Mouse (Mus musculus): ENCODE measurements around the gene Rrn3. TPM values are rescaled to one million over a fixed set of nuclear protein-coding genes. Genes with fewer than 3 reads are reported as not detected.
"Not testable (repeated sequence)": the region's sequence is repeated elsewhere in the genome, so short reads cannot be mapped to it uniquely, and the experiment has no call there.

The Rrn3 gene
- polyA plus RNA-seq, 1 experiment from 2014 or later: 51.5 TPM

DNA sequence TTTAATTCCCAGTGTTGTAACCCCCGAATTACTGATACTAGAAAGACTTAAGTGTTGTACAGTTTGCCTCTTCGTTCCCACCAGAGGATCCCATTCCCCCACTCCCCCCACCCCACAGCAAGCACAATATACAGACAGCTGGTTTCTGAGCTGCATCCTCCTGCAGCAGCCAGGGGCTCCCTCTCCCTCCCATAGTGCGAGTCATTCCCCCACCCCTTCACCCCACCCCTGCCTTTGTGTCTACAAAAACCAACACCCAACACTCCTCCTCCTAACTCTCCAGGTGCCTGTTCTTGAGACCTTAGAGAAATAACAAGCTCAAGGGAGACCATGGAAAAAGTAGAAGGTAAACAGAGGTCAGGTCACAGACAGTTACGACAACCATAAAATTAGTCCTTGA, 8.9 kb upstream of the Rrn3 start:
- H3K27ac ChIP-seq (ENCODE audit: low read length); H3K36me3 ChIP-seq (ENCODE audit: control insufficient read depth, insufficient read depth); H3K4me3 ChIP-seq (ENCODE audit: low read length); H3K4me2 ChIP-seq (ENCODE audit: low read depth, low read length); H3K4me1 ChIP-seq (ENCODE audit: control insufficient read depth, insufficient read depth, low read length); ATAC-seq (replicated peaks; ENCODE audit: extremely low read depth, insufficient read depth, low FRiP score); H3K9ac ChIP-seq (ENCODE audit: low read length); H3K9me3 ChIP-seq (replicated peaks; ENCODE audit: control insufficient read depth, low read length); H3K27me3 ChIP-seq (ENCODE audit: control insufficient read depth, insufficient read depth, low read length): not testable (repeated sequence)
- WGBS: 63% methylated on average over 4 of the region's 4 CpGs

DNA sequence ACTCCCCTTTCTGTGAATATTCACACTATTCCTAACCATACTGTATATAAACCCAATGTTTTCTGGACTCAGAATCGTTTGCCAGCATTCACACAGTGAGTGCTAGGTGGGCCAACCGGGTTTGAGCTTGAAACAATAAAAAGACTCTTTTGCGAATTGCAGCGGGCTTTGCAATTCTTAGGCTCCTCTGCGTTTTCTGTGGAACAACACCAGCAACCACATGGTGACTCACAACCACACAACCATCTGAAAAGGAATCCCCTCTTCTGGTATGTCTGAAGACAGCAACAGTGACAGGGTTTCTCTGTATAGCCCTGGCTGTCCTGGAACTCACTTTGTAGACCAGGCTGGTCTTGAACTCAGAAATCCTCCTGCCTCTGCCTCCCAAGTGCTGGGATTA, 8.5 kb upstream of the Rrn3 start:
- not testable (repeated sequence) for H3K27me3 ChIP-seq (ENCODE audit: control insufficient read depth, insufficient read depth, low read length); H3K9me3 ChIP-seq (replicated peaks; ENCODE audit: control insufficient read depth, low read length); H3K9ac ChIP-seq (ENCODE audit: low read length); H3K4me1 ChIP-seq (ENCODE audit: control insufficient read depth, insufficient read depth, low read length); H3K27ac ChIP-seq (ENCODE audit: low read length); ATAC-seq (replicated peaks; ENCODE audit: extremely low read depth, insufficient read depth, low FRiP score); H3K4me2 ChIP-seq (ENCODE audit: low read depth, low read length); H3K36me3 ChIP-seq (ENCODE audit: control insufficient read depth, insufficient read depth); H3K4me3 ChIP-seq (ENCODE audit: low read length)
- WGBS: 80% methylated on average over 5 of the region's 5 CpGs

DNA sequence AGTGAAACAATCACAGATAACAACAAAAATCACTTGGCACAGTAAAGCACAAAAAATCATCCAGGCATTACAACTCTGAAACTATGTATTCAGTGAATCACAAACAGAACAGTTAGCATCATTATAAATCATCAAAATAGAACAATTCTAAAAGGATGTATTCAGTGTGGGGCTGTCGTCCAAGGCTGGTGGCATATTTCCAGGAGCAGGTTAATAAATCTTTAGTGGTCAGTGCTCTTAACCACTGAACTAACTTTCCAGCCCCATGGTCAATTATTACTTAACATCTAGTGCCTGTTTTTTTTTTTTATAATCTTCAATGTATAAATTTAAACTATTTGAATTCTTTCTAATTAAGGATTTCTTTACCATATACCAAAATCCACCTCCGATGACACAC, 6.5 kb upstream of the Rrn3 start:
- not testable (repeated sequence) for H3K4me2 ChIP-seq (ENCODE audit: low read depth, low read length); H3K27ac ChIP-seq (ENCODE audit: low read length); H3K9ac ChIP-seq (ENCODE audit: low read length); H3K4me1 ChIP-seq (ENCODE audit: control insufficient read depth, insufficient read depth, low read length); H3K9me3 ChIP-seq (replicated peaks; ENCODE audit: control insufficient read depth, low read length); H3K27me3 ChIP-seq (ENCODE audit: control insufficient read depth, insufficient read depth, low read length); H3K4me3 ChIP-seq (ENCODE audit: low read length); H3K36me3 ChIP-seq (ENCODE audit: control insufficient read depth, insufficient read depth); ATAC-seq (replicated peaks; ENCODE audit: extremely low read depth, insufficient read depth, low FRiP score)
- WGBS: 75% methylated on average over 2 of the region's 2 CpGs

DNA sequence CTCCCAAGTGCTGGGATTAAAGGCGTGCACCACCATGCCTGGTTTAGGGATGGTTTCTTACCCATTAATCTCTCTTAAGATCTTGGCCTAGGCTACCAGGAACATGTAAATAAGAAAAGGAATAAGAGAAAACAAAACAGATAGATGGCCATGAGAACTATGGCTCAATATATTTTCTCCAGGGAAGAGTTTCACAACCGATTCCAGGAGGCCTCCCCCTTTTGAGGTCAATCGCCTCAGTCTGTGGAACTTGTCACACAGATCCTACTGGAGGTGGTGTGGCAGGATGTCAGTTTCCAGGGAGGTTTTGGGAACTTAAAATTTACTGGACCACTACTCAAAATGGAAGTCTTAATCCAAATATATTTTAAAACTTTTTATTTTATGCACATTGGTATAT, 5.9 kb upstream of the Rrn3 start:
- not testable (repeated sequence) for H3K27ac ChIP-seq (ENCODE audit: low read length); H3K4me1 ChIP-seq (ENCODE audit: control insufficient read depth, insufficient read depth, low read length); H3K27me3 ChIP-seq (ENCODE audit: control insufficient read depth, insufficient read depth, low read length); H3K4me2 ChIP-seq (ENCODE audit: low read depth, low read length); ATAC-seq (replicated peaks; ENCODE audit: extremely low read depth, insufficient read depth, low FRiP score); H3K9ac ChIP-seq (ENCODE audit: low read length); H3K36me3 ChIP-seq (ENCODE audit: control insufficient read depth, insufficient read depth); H3K4me3 ChIP-seq (ENCODE audit: low read length)
- H3K9me3 ChIP-seq (replicated peaks; ENCODE audit: control insufficient read depth, low read length): peaks cover 11% of the 10 kb centered on the region
- WGBS: 76% methylated on average over 3 of the region's 3 CpGs

DNA sequence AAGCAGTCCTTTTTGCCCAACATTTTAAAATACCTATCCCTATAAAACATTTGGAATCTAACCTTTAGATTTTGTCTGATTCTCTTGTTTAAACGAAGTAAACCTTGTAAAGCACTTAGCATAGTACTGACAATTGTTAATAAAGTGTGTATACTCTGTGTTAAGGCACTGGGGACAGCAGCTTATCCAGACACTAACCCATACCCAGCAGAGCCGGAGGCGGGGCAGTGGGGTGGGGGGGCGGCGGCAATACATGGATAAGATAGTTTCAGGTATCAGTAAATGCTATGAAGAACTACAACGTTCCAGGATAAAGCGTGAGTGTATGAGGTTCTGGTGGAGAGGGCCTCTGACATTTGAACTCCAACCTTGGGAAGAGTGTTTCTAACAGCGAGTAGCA, 708 bp downstream of the Rrn3 start:
- Histone ChIP-seq H3K4me3 (ENCODE audit: low read length) (peak overlapping the region; percentile 63), H3K27me3 (ENCODE audit: control insufficient read depth, insufficient read depth, low read length) (no peaks in the 10 kb centered on the region), H3K9me3 (replicated peaks; ENCODE audit: control insufficient read depth, low read length) (peaks cover 11% of the 10 kb centered on the region), H3K36me3 (ENCODE audit: control insufficient read depth, insufficient read depth) (peaks cover 20% of the 10 kb centered on the region), H3K4me1 (ENCODE audit: control insufficient read depth, insufficient read depth, low read length) (peaks cover 13% of the 10 kb centered on the region), H3K27ac (ENCODE audit: low read length) (no peak overlapping the region), H3K9ac (ENCODE audit: low read length) (peak overlapping the region; percentile 79), H3K4me2 (ENCODE audit: low read depth, low read length) (peak overlapping the region; percentile 77)
- WGBS: 20% methylated on average over 8 of the region's 8 CpGs
- ATAC-seq (replicated peaks; ENCODE audit: extremely low read depth, insufficient read depth, low FRiP score): no peak

DNA sequence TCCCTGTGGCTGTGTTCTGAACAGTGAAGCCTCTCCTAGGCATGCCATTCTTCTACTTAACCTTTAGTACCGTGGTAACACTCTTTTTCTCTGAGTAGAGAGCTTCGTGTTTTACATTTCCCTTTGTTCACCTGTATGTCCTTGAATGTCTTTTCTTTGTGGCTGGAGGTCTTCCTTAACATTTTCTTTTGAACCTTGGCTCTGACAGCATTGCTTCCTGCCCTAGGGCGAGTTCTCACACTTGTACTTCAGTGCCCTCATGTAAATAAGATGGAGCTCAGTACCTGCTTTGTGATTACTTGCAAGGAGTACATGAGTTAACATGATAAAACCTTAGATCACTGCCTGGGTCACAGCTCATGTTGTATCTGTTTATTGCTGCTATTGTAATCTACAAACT, 5.4 kb downstream of the Rrn3 start:
- no peak for ATAC-seq (replicated peaks; ENCODE audit: extremely low read depth, insufficient read depth, low FRiP score)
- H3K4me1 ChIP-seq (ENCODE audit: control insufficient read depth, insufficient read depth, low read length): peaks cover 8% of the 10 kb centered on the region
- H3K9ac ChIP-seq (ENCODE audit: low read length): no peak overlapping the region
- WGBS: 83% methylated on average over 3 of the region's 3 CpGs
- no peak overlapping the region for H3K27ac ChIP-seq (ENCODE audit: low read length)
- no peak overlapping the region for H3K4me3 ChIP-seq (ENCODE audit: low read length)
- peaks cover 47% of the 10 kb centered on the region for H3K36me3 ChIP-seq (ENCODE audit: control insufficient read depth, insufficient read depth)
- H3K27me3 ChIP-seq (ENCODE audit: control insufficient read depth, insufficient read depth, low read length): no peaks in the 10 kb centered on the region
- H3K4me2 ChIP-seq (ENCODE audit: low read depth, low read length): no peak overlapping the region
- no peaks in the 10 kb centered on the region for H3K9me3 ChIP-seq (replicated peaks; ENCODE audit: control insufficient read depth, low read length)

DNA sequence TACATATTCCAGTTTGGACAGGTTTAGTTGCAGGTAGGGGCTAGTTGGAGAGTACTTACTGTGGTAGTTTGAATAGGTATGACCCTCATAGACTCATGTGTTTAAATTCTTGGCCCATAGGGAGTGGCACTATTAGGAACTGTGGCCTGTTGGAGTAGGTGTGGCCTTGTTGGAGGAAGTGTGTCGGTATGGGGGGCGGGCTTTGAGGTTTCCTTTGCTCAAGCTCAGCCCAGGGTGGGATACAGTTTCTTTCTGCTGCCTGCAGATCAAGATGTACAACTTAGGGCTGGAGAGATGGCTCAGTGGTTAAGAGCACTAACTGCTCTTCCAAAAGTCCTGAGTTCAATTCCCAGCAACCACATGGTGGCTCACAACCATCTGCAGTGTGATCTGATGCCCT, 12.9 kb downstream of the Rrn3 start:
- not testable (repeated sequence) for H3K27ac ChIP-seq (ENCODE audit: low read length); H3K4me3 ChIP-seq (ENCODE audit: low read length); ATAC-seq (replicated peaks; ENCODE audit: extremely low read depth, insufficient read depth, low FRiP score); H3K9me3 ChIP-seq (replicated peaks; ENCODE audit: control insufficient read depth, low read length); H3K4me2 ChIP-seq (ENCODE audit: low read depth, low read length); H3K27me3 ChIP-seq (ENCODE audit: control insufficient read depth, insufficient read depth, low read length); H3K9ac ChIP-seq (ENCODE audit: low read length); H3K4me1 ChIP-seq (ENCODE audit: control insufficient read depth, insufficient read depth, low read length)
- peaks cover 67% of the 10 kb centered on the region for H3K36me3 ChIP-seq (ENCODE audit: control insufficient read depth, insufficient read depth)
- 79% methylated on average over 2 of the region's 2 CpGs for WGBS

DNA sequence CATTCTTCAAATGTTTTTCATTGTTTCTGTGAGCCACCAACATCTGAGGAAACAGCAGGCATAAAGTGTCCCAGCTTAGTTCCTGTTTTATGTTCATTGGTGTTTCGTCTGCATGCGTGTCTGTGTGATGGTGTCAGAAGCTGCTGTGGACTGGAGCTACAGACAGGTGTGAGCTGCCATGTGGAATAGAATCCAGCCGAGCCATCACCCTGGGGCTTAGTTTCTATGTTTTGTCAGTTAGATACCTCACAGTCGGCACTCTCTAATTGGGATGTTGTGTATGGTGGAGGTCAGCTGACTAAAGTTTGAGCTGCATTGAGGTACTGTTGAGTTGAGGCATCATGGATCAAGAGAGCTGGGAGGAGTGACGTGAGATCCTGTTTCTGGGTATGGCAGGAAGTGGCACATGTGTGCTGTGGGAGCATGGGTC, 16.3 kb downstream of the Rrn3 start:
- Histone ChIP-seq H3K9ac (ENCODE audit: low read length) (no peak overlapping the region), H3K27ac (ENCODE audit: low read length) (no peak overlapping the region), H3K4me2 (ENCODE audit: low read depth, low read length) (no peak overlapping the region), H3K9me3 (replicated peaks; ENCODE audit: control insufficient read depth, low read length) (no peaks in the 10 kb centered on the region), H3K36me3 (ENCODE audit: control insufficient read depth, insufficient read depth) (peaks cover 77% of the 10 kb centered on the region), H3K4me3 (ENCODE audit: low read length) (no peak overlapping the region), H3K4me1 (ENCODE audit: control insufficient read depth, insufficient read depth, low read length) (no peaks in the 10 kb centered on the region), H3K27me3 (ENCODE audit: control insufficient read depth, insufficient read depth, low read length) (no peaks in the 10 kb centered on the region)
- no peak for ATAC-seq (replicated peaks; ENCODE audit: extremely low read depth, insufficient read depth, low FRiP score)
- 84% methylated on average over 5 of the region's 5 CpGs for WGBS

DNA sequence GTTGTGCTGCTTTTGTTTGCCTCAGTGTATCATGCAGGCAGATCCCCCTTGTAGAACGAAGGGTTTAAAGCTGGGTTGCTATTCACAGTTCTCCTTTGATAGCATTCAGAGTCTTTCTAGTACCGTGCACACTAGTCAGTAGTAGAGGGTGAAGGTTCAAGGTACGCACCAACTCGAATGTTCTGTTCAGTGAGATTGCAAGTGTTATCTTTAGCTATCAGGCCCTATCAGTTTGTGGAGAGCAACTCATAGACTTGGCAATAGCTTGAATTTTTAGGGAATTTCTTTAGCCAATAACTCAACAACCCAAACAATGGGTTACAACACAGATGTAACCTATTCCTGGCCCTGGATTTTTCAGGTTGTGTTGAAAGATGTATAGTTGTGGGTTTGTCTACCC, 20.7 kb downstream of the Rrn3 start:
- 91% methylated on average over 4 of the region's 4 CpGs for WGBS

DNA sequence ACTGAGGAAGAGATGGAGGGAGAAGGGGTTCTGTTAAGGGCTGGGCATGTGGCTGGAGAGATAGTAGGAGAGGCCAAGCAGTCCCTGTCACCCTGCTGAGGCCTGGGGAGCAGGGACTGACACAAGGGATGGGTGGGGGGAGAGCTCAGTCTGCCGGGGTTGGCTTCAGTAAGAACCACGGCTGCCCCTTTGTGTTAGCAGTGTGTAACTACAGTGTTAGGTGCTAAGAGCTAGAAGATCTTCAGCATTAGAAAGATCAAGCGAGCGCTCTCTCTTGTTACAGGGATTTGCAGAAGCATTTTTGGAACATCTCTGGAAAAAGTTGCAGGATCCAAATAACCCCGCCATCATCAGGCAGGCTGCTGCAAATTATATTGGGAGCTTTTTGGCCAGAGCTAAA, 24.2 kb downstream of the Rrn3 start:
- no peaks in the 10 kb centered on the region for H3K4me1 ChIP-seq (ENCODE audit: control insufficient read depth, insufficient read depth, low read length)
- no peak overlapping the region for H3K4me3 ChIP-seq (ENCODE audit: low read length)
- no peak for ATAC-seq (replicated peaks; ENCODE audit: extremely low read depth, insufficient read depth, low FRiP score)
- WGBS: 79% methylated on average over 5 of the region's 5 CpGs
- no peak overlapping the region for H3K9ac ChIP-seq (ENCODE audit: low read length)
- H3K4me2 ChIP-seq (ENCODE audit: low read depth, low read length): no peak overlapping the region
- no peak overlapping the region for H3K27ac ChIP-seq (ENCODE audit: low read length)
- peaks cover 61% of the 10 kb centered on the region for H3K36me3 ChIP-seq (ENCODE audit: control insufficient read depth, insufficient read depth)
- no peaks in the 10 kb centered on the region for H3K9me3 ChIP-seq (replicated peaks; ENCODE audit: control insufficient read depth, low read length)
- no peaks in the 10 kb centered on the region for H3K27me3 ChIP-seq (ENCODE audit: control insufficient read depth, insufficient read depth, low read length)

More for the DNA sequence above, 20.7 kb downstream of the Rrn3 start:
- Histone ChIP-seq H3K4me3 (ENCODE audit: low read length) (no peak overlapping the region), H3K27ac (ENCODE audit: low read length) (no peak overlapping the region), H3K9ac (ENCODE audit: low read length) (no peak overlapping the region), H3K4me2 (ENCODE audit: low read depth, low read length) (no peak overlapping the region), H3K4me1 (ENCODE audit: control insufficient read depth, insufficient read depth, low read length) (no peaks in the 10 kb centered on the region), H3K27me3 (ENCODE audit: control insufficient read depth, insufficient read depth, low read length) (no peaks in the 10 kb centered on the region), H3K36me3 (ENCODE audit: control insufficient read depth, insufficient read depth) (peaks cover 59% of the 10 kb centered on the region), H3K9me3 (replicated peaks; ENCODE audit: control insufficient read depth, low read length) (no peaks in the 10 kb centered on the region)
- ATAC-seq (replicated peaks; ENCODE audit: extremely low read depth, insufficient read depth, low FRiP score): no peak
